Mouse (Mus musculus) embryonic fibroblast, embryonic 13.5 days (primary cell): Measurements from ENCODE around the gene Tmprss12.

Experiments used
- CTCF ChIP-seq: IDR thresholded peaks from 2 replicates; pipeline ENCODE4 v1.5.1; 2011; ENCODE audit warnings: mild to moderate bottlenecking, control low read depth, low read length, moderate library complexity, borderline replicate concordance; ENCODE audit not compliant: insufficient read depth
- POLR2A ChIP-seq: IDR thresholded peaks from 2 replicates; pipeline ENCODE4 v1.6.1; 2011; ENCODE audit warnings: low read depth, mild to moderate bottlenecking, control low read depth, low read length, moderate library complexity

GRCm38 (mm10) chr15:100245951-100246350 is 34.7 kb upstream of the Tmprss12 start:
- no peak for TF ChIP-seq POLR2A
- TF ChIP-seq CTCF = no peak
